In the genomic region with DNA sequence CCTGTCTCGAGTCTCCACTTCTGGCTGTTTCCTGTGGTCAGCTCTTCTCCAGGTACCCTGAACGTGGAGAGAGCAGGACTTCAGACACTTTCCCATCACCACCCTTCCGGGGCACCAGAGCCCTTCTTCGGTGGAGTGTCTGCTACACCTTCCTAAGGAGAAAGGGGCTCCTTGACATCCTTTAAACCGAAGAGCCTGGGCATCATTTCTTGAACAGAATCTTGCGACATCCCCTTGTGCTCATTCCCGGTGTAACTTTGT, we compare ENCODE assay signal across 7 mouse cellular contexts. TPM values are rescaled to one million over a fixed set of nuclear protein-coding genes. Genes with fewer than 3 reads are reported as not detected.
DNase-seq lines count a peak whose midpoint lies in the region; ATAC-seq and TF ChIP-seq lines count a peak whose summit lies in the region.

No protein-coding gene starts in this region.

- peaks cover 4% of the 10 kb centered on the region; the same call in 1 of the 2 replicates for H3K4me1 ChIP-seq in lung, embryonic 16.5 days (replicated peaks; ENCODE audit: control insufficient read depth, insufficient read depth, low read length)
- H3K4me1 ChIP-seq in forebrain, embryonic 15.5 days: peaks cover 29% of the 10 kb centered on the region
- no peaks in the 10 kb centered on the region for H3K4me1 ChIP-seq in liver, embryonic 14.5 days (replicated peaks; ENCODE audit: control insufficient read depth in 2 of 2, insufficient read depth in 2 of 2, low read length in 1 of 2)

- no peaks in the 10 kb centered on the region for H3K36me3 ChIP-seq in lung, embryonic 16.5 days (ENCODE audit: control insufficient read depth, insufficient read depth, low read length)
- H3K36me3 ChIP-seq in forebrain, embryonic 15.5 days: no peaks in the 10 kb centered on the region
- H3K36me3 ChIP-seq in liver, embryonic 14.5 days (replicated peaks; ENCODE audit: control insufficient read depth, insufficient read depth, low read depth): no peaks in the 10 kb centered on the region

- TF ChIP-seq EP300 in liver, embryonic 14.5 days (IDR thresholded peaks at IDR 0.05; ENCODE audit: low read depth): no peak

- no peak for DNase-seq in lung, adult 18-20 months
- no peak for DNase-seq in liver, embryonic 14.5 days (ENCODE audit: low read depth in 3 of 3, low spot score in 3 of 3)
- DNase-seq in adrenal gland, postnatal 14 days: no peak
- DNase-seq in left cerebral cortex, adult 8-10 months (ENCODE audit: low spot score in 2 of 2): no peak
- DNase-seq in right cerebral cortex, postnatal 4 days: no peak

- no peak overlapping the region for H3K27ac ChIP-seq in lung, embryonic 16.5 days (ENCODE audit: low read length)
- no peak overlapping the region for H3K27ac ChIP-seq in forebrain, embryonic 15.5 days (replicated peaks)
- no peak overlapping the region for H3K27ac ChIP-seq in liver, embryonic 14.5 days

- H3K9ac ChIP-seq in lung, embryonic 16.5 days (ENCODE audit: low read length): no peak overlapping the region
- peak overlapping the region; percentile 59 for H3K9ac ChIP-seq in forebrain, embryonic 15.5 days (replicated peaks)
- no peak overlapping the region for H3K9ac ChIP-seq in liver, embryonic 14.5 days (replicated peaks)

- WGBS in lung, embryonic 16.5 days: 5% methylated on average over 7 of the region's 7 CpGs
- WGBS in forebrain, embryonic 15.5 days: 0% methylated on average over 7 of the region's 7 CpGs
- 2% methylated on average over 7 of the region's 7 CpGs for WGBS in liver, embryonic 14.5 days (ENCODE audit: insufficient replicate concordance)

- H3K27me3 ChIP-seq in lung, embryonic 16.5 days (ENCODE audit: control insufficient read depth, insufficient read depth, low read depth, low read length): peaks cover 42% of the 10 kb centered on the region
- H3K27me3 ChIP-seq in forebrain, embryonic 15.5 days: peaks cover 25% of the 10 kb centered on the region
- H3K27me3 ChIP-seq in liver, embryonic 14.5 days (ENCODE audit: control insufficient read depth, insufficient read depth, low read length): peaks cover 40% of the 10 kb centered on the region

- H3K4me2 ChIP-seq in lung, embryonic 16.5 days (ENCODE audit: low read depth, low read length): peak overlapping the region; percentile 61
- peak overlapping the region; percentile 99 for H3K4me2 ChIP-seq in forebrain, embryonic 15.5 days (replicated peaks)
- peak overlapping the region; percentile 35; the same call in 1 of the 2 replicates for H3K4me2 ChIP-seq in liver, embryonic 14.5 days (ENCODE audit: low read depth)

- no peak for ATAC-seq in lung, embryonic 16.5 days (ENCODE audit: low read depth)
- ATAC-seq in forebrain, embryonic 15.5 days (replicated peaks): no peak
- no peak for ATAC-seq in liver, embryonic 14.5 days (ENCODE audit: insufficient read depth)

- H3K9me3 ChIP-seq in lung, embryonic 16.5 days (ENCODE audit: control insufficient read depth, low read length): no peaks in the 10 kb centered on the region
- no peaks in the 10 kb centered on the region for H3K9me3 ChIP-seq in forebrain, embryonic 15.5 days
- no peaks in the 10 kb centered on the region for H3K9me3 ChIP-seq in liver, embryonic 14.5 days (ENCODE audit: control insufficient read depth, low read length)

- TF ChIP-seq CTCF in liver, embryonic 14.5 days (IDR thresholded peaks at IDR 0.05; ENCODE audit: low read depth): no peak

- H3K4me3 ChIP-seq in lung, embryonic 16.5 days (ENCODE audit: low read length): peak overlapping the region; percentile 51
- peak overlapping the region; percentile 73 for H3K4me3 ChIP-seq in forebrain, embryonic 15.5 days
- H3K4me3 ChIP-seq in liver, embryonic 14.5 days (ENCODE audit: insufficient read depth in 1 of 2, low read depth in 2 of 2, low read length in 2 of 2): no peak overlapping the region

RNA-seq across cellular contexts. Expression of a gene that starts 0.3 kb away (rescaled TPM):
- polyA plus RNA-seq in lung, embryonic 16.5 days (2015; fragmentation: Nextera tagmentation; extraction: Ambion mirVana): 0.34 and 0.44 TPM in 2 replicates
- polyA plus RNA-seq in forebrain, embryonic 15.5 days (2015; fragmentation: Nextera tagmentation; extraction: Ambion mirVana): 28.0 and 31.2 TPM in 2 replicates
- 0.01 TPM in 2 replicates for polyA plus RNA-seq in liver, embryonic 14.5 days (2012; rRNA removed)
- not detected in 2 replicates for polyA plus RNA-seq in liver, embryonic 14.5 days (2014; fragmentation: Nextera tagmentation; extraction: Ambion mirVana)
- total RNA-seq in adrenal gland, postnatal 14 days (2021): 0.71 TPM in 1 of 2 replicates, not detected in the other
- 10 to 100 TPM; 52.6 to 57.3 (median 54.1) TPM for total RNA-seq in left cerebral cortex, adult 8-10 months (2022)

Comparison
In these comparisons a context has a peak if more than half of its experiments do, and no peak if none do; other contexts are left out.
1. H3K4me2 ChIP-seq: peak in every context shown above with its lines; median percentile 99 in forebrain, embryonic 15.5 days; 61 in lung, embryonic 16.5 days; 35 in liver, embryonic 14.5 days.
2. H3K4me3 ChIP-seq: peak in lung, embryonic 16.5 days (single experiment) and forebrain, embryonic 15.5 days (single experiment); none in liver, embryonic 14.5 days (0 of 2).
3. RNA of a gene that starts 0.3 kb away (polyA plus RNA-seq): 28.0 to 31.2 TPM in forebrain, embryonic 15.5 days; 0.34 to 0.44 TPM in lung, embryonic 16.5 days and 0.01 TPM in liver, embryonic 14.5 days; every median in the first group is over 10 times any median in the second.